Mouse (Mus musculus) embryonic facial prominence, embryonic 15.5 days (tissue): ENCODE data around the gene Znfx1. TPM values are rescaled to one million over a fixed set of nuclear protein-coding genes. Genes with fewer than 3 reads are reported as not detected.
A peak's percentile ranks its signal among the peaks of the same experiment; 100 is the strongest.

Experiments used
- ATAC-seq: fragments of 200-750 bp; cut with Nextera tagmentation; 2 replicates; pipeline ENCODE4 v1.8.0; 2017; ENCODE audit warnings: low read depth, moderate TSS enrichment; ENCODE audit not compliant: insufficient number of reproducible peaks, low FRiP score, low TSS enrichment
- H3K27ac ChIP-seq: fragments of 300-500 bp; sonication (generic); replicated peaks from 2 replicates; pipeline ENCODE4 v1.5.1; 2015; ENCODE audit warnings: mild to moderate bottlenecking, inconsistent platforms
- H3K27me3 ChIP-seq: fragments of 300-500 bp; sonication (generic); 2 replicates; pipeline ENCODE4 v1.6.1; 2015; ENCODE audit warnings: inconsistent platforms
- H3K36me3 ChIP-seq: fragments of 300-500 bp; sonication (generic); 2 replicates; pipeline ENCODE4 v1.6.1; 2015; ENCODE audit warnings: mild to moderate bottlenecking, inconsistent platforms
- H3K4me1 ChIP-seq: fragments of 300-500 bp; sonication (generic); 2 replicates; pipeline ENCODE4 v1.6.1; 2015; ENCODE audit warnings: inconsistent platforms
- H3K4me2 ChIP-seq: fragments of 300-500 bp; sonication (generic); replicated peaks from 2 replicates; pipeline ENCODE4 v1.6.1; 2015; ENCODE audit warnings: mild to moderate bottlenecking, inconsistent platforms
- H3K4me3 ChIP-seq: fragments of 300-500 bp; sonication (generic); replicated peaks from 2 replicates; pipeline ENCODE4 v1.5.1; 2015; ENCODE audit warnings: mild to moderate bottlenecking, inconsistent platforms
- H3K9ac ChIP-seq: fragments of 300-500 bp; sonication (generic); 2 replicates; pipeline ENCODE4 v1.6.1; 2015; ENCODE audit warnings: inconsistent platforms
- H3K9me3 ChIP-seq: fragments of 300-500 bp; sonication (generic); replicated peaks from 2 replicates; pipeline ENCODE4 v1.6.1; 2016; ENCODE audit warnings: inconsistent platforms
- WGBS: fragments of 180-500 bp; shearing (Covaris S2); methylation state at CpG from one replicate; pipeline ENCODE4 v1.1.7; 2015; 5-methylcytosine and 5-hydroxymethylcytosine counted together
- polyA plus RNA-seq: library from polyadenylated mRNA; unstranded; fragments of >200 nt; fragmentation: Nextera tagmentation; extraction: Ambion mirVana; gene quantifications from 2 replicates; pipeline ENCODE4 v1.2.1, GENCODE M21; 2015

Znfx1 gene
- polyA plus RNA-seq, 1 experiment from 2014 or later, result 8.8 TPM

DNA sequence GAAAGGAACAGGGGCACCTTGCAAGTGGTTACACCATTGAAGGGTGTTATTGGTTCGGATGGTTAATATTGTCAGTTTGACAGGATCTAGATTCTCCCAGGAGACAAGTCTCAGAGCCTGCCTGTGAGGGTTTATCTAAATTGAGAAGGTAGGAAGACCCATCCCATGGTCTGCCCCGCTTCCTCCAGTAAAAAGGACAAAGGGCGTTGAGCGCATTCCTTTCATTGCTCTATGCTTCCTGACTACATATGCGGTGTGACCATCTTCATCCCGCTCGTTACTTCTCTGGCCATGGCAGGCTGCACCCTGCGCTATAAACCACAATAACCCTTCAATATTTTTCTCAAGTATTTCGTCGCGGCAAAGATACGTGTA is 8.4 kb upstream of the Znfx1 start:
- H3K27me3 ChIP-seq, result no peaks in the 10 kb centered on the region
- WGBS, result 17% methylated on average over 12 of the region's 12 CpGs
- no peak overlapping the region for H3K9ac ChIP-seq
- H3K9me3 ChIP-seq, result no peaks in the 10 kb centered on the region
- no peak for ATAC-seq
- peak overlapping the region; percentile 76 for H3K4me2 ChIP-seq
- peaks cover 5% of the 10 kb centered on the region for H3K36me3 ChIP-seq
- peaks cover 12% of the 10 kb centered on the region for H3K4me1 ChIP-seq
- H3K4me3 ChIP-seq, result peak overlapping the region; percentile 51
- peak overlapping the region; percentile 39; the same call in 1 of the 2 replicates for H3K27ac ChIP-seq

- H3K36me3 ChIP-seq, result peaks cover 14% of the 10 kb centered on the region
- H3K4me3 ChIP-seq, result no peak overlapping the region
- no peaks in the 10 kb centered on the region for H3K9me3 ChIP-seq
- WGBS, result 63% methylated on average over 6 of the region's 6 CpGs
- no peak overlapping the region for H3K27ac ChIP-seq
- peaks cover 19% of the 10 kb centered on the region for H3K4me1 ChIP-seq
- H3K27me3 ChIP-seq, result no peaks in the 10 kb centered on the region
- no peak overlapping the region for H3K9ac ChIP-seq
- no peak for ATAC-seq
- H3K4me2 ChIP-seq, result no peak overlapping the region
These were observed 7.5 kb upstream of the Znfx1 start for GRCm38 (mm10) chr2:167070341-167070740.

DNA sequence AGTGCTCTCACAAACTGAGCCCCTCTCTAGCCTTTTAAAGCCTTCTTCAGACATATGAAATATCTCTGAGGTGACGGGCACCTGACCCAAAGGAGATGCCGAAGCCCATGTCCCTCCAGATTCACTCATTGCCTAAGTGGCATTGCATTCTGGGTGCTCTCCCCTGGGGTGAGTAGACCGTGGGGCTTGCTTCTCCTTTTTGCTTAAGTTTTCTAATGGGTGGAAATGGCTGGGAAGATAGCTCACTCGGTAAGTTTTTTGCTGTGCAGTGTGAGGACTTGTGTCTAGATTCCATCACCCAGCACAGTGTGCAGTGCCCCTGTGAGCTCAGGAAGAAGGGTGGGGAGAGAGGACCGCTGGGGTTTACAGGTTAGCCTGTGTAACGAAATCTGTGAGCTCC is 4.8 kb upstream of the Znfx1 start:
- WGBS, result 45% methylated on average over 6 of the region's 6 CpGs
- Histone ChIP-seq H3K36me3 (peaks cover 21% of the 10 kb centered on the region), H3K27ac (no peak overlapping the region), H3K4me1 (peaks cover 32% of the 10 kb centered on the region), H3K4me3 (no peak overlapping the region), H3K4me2 (no peak overlapping the region), H3K27me3 (no peaks in the 10 kb centered on the region), H3K9me3 (no peaks in the 10 kb centered on the region), H3K9ac (no peak overlapping the region)
- no peak for ATAC-seq

DNA sequence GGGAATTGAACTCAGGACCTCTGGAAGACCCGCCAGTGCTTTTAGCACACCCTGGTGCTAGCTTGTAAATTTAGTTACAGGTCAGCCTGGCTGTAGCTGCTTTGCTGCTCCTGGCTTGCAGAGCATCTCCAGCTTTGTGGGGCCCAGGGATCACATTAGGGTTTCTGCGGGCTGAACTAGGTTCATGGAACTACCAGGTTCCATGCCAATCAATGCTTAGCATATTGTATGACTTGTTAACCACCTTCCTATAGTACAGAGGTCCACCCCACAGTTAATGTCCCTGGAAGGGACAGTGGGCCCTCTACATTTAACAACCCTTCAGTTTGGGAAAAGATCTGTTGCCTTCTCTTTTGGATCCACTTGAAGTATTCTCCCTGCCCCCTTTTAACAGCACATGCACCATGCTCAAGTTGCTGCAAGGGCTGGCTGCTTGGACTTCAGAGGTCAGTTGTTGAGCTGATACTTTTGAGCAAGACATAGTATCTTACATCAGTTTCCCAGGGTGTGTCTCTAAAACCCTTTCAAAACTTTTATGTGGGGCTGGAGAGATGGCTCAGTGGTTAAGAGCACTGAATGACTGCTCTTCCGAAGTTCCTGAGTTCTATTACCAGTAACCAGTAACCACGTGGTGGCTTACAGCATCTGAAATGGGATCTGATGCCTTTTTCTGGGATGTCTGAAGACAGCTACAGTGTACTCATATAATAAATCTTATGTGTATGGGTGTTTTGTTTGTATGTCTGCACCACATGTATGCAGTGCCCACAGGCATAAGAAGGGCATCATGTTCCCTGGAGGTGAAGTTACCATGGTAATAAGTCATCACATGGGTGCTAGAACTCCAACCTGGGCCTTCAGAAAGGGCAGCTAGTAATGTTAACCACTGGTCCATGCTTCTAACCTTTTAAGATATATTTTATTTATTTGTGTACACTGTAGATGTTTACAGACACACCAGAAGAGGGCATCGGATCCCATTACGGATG is 4.0 kb upstream of the Znfx1 start:
- Histone ChIP-seq H3K4me1 (peaks cover 30% of the 10 kb centered on the region), H3K9ac (no peak overlapping the region), H3K36me3 (peaks cover 21% of the 10 kb centered on the region), H3K9me3 (no peaks in the 10 kb centered on the region), H3K27me3 (no peaks in the 10 kb centered on the region), H3K4me3 (no peak overlapping the region), H3K27ac (no peak overlapping the region), H3K4me2 (no peak overlapping the region)
- 33% methylated on average over 6 of the region's 6 CpGs for WGBS
- no peak for ATAC-seq

- Histone ChIP-seq H3K27me3 (no peaks in the 10 kb centered on the region), H3K4me1 (peaks cover 32% of the 10 kb centered on the region), H3K4me3 (no peak overlapping the region), H3K27ac (peak overlapping the region; percentile 11; the same call in 1 of the 2 replicates), H3K36me3 (peaks cover 21% of the 10 kb centered on the region), H3K9me3 (no peaks in the 10 kb centered on the region), H3K4me2 (no peak overlapping the region), H3K9ac (no peak overlapping the region)
- ATAC-seq, result no peak
- 61% methylated on average over 1 of the region's 1 CpGs for WGBS
These were observed 3.2 kb upstream of the Znfx1 start for GRCm38 (mm10) chr2:167066031-167066430.

DNA sequence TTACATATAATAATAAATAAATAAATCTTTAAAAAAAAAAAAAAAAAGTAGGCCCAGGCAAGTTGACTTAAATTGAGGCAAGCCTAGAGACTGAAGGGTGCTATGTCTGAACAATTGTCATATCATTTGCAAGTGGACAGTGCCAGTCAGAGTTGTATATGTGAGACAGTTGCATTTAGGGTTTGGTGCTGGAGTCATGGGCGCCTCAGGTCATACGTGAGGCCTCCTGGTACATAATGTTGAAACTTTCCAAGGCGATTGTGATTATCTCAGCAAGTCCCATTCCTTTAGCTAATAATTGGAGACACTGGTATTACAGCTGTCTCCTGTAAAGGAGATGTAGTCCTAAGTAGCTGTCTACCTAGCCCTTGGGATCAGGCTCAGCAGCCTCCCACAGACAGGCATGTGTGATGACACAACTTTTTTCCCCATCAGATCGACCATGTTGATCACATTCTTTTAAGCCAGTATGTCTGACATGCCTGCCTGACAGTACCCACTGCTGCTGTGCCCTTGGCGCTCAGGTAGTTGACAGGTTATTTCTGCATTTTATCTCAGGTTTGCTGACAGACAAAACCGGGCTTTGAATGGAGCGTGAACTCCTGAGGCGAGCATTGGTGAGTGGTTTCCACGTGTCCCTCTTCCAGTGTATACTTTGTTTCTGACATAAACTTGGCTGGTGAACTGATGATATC is 1.9 kb upstream of the Znfx1 start:
- Histone ChIP-seq H3K4me1 (peaks cover 37% of the 10 kb centered on the region), H3K27ac (peak overlapping the region; percentile 29), H3K9me3 (no peaks in the 10 kb centered on the region), H3K4me3 (peak overlapping the region; percentile 82), H3K9ac (peak overlapping the region; percentile 18; the same call in 1 of the 2 replicates), H3K27me3 (no peaks in the 10 kb centered on the region), H3K4me2 (peak overlapping the region; percentile 71), H3K36me3 (peaks cover 23% of the 10 kb centered on the region)
- no peak for ATAC-seq
- 22% methylated on average over 9 of the region's 9 CpGs for WGBS

- Histone ChIP-seq H3K27ac (peak overlapping the region; percentile 94), H3K27me3 (no peaks in the 10 kb centered on the region), H3K9me3 (no peaks in the 10 kb centered on the region), H3K4me2 (peak overlapping the region; percentile 71), H3K4me3 (peak overlapping the region; percentile 82), H3K9ac (peak overlapping the region; percentile 87), H3K4me1 (peaks cover 37% of the 10 kb centered on the region), H3K36me3 (peaks cover 26% of the 10 kb centered on the region)
- no peak for ATAC-seq
- WGBS, result 0% methylated on average over 7 of the region's 7 CpGs
These were observed 1.2 kb upstream of the Znfx1 start for GRCm38 (mm10) chr2:167063906-167064496.

DNA sequence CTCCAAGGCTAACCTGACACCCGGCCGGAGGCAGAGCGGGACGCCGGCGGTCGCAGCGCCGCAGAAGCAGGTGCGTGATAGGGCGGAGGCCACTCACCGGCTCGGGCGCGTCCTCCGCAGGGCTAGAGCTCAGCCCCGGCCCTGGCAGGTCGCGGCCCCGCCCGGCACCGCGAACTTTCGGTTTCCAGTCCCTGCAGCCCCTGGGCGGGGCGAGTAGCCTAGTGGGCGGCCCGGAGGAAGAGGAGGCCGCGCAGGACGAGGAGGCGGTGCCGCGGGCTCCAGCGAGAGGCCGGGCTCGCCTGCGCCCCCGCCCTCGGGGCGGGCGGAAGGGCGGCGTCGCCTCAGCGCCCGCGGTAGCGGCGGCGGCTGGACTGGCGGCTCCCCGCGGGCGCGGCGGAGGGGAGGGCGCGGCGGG is 311 bp downstream of the Znfx1 start:
- peak overlapping the region; percentile 82 for H3K4me3 ChIP-seq
- peaks cover 37% of the 10 kb centered on the region for H3K4me1 ChIP-seq
- ATAC-seq, result peak; percentile 95
- H3K9ac ChIP-seq, result peak overlapping the region; percentile 87
- H3K36me3 ChIP-seq, result peaks cover 31% of the 10 kb centered on the region
- no peaks in the 10 kb centered on the region for H3K9me3 ChIP-seq
- WGBS, result 0% methylated on average over 17 of the region's 60 CpGs
- peak overlapping the region; percentile 71 for H3K4me2 ChIP-seq
- peak overlapping the region; percentile 94 for H3K27ac ChIP-seq
- H3K27me3 ChIP-seq, result no peaks in the 10 kb centered on the region

DNA sequence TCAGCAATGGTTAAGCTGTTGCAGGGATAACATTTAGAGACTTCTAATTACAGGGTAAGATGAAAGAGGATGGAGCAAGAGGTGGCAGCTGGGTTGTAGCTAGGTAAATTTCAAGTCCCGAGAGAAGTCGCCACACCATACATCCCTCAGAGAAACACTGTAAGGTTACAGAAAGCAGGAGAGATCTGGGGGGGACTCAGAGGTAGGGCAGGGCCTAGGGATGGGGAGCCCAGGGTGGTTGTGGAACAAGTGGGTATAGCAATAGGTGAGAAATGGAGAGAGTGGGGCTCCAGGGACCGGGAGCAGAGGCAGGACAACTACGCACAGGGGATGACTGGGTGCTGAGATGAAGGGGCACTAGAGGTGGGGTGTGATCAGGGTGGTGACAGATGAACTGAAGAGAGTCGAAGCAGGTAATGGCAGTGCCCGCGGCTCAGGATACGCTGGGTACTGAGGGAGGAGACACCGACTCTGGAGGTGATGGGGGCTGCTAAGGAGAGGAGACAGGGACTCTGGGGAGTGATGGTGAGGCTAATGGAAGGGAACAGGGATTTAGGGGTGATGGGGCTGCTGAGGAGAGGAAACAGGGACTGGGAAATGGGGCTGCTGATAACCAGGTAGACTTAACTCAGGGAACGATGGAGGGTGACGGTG is 1.3 kb downstream of the Znfx1 start:
- peak overlapping the region; percentile 87 for H3K9ac ChIP-seq
- H3K4me3 ChIP-seq, result peak overlapping the region; percentile 82
- no peaks in the 10 kb centered on the region for H3K9me3 ChIP-seq
- ATAC-seq, result no peak
- peaks cover 37% of the 10 kb centered on the region for H3K4me1 ChIP-seq
- H3K27me3 ChIP-seq, result no peaks in the 10 kb centered on the region
- H3K4me2 ChIP-seq, result peak overlapping the region; percentile 71
- WGBS, result 21% methylated on average over 11 of the region's 11 CpGs
- H3K36me3 ChIP-seq, result peaks cover 38% of the 10 kb centered on the region
- H3K27ac ChIP-seq, result peak overlapping the region; percentile 22; the same call in 1 of the 2 replicates

- no peak overlapping the region for H3K4me3 ChIP-seq
- H3K27ac ChIP-seq, result no peak overlapping the region; the same call in 1 of the 2 replicates
- H3K4me1 ChIP-seq, result peaks cover 34% of the 10 kb centered on the region
- H3K27me3 ChIP-seq, result no peaks in the 10 kb centered on the region
- no peak for ATAC-seq
- no peak overlapping the region for H3K9ac ChIP-seq
- peak overlapping the region; percentile 71; the same call in 1 of the 2 replicates for H3K4me2 ChIP-seq
- H3K9me3 ChIP-seq, result no peaks in the 10 kb centered on the region
- peaks cover 38% of the 10 kb centered on the region for H3K36me3 ChIP-seq
These were observed 2.1 kb downstream of the Znfx1 start for GRCm38 (mm10) chr2:167060761-167061160.
